Mouse (Mus musculus) olfactory bulb, adult 2 months (tissue): Measurements from ENCODE around the gene Rnf113a1. TPM values are rescaled to one million over a fixed set of nuclear protein-coding genes. Genes with fewer than 3 reads are reported as not detected.
A peak's percentile ranks its signal among the peaks of the same experiment; 100 is the strongest.
"Not testable (repeated sequence)": the region's sequence is repeated elsewhere in the genome, so short reads cannot be mapped to it uniquely, and the experiment has no call there.

Experiments used
- H3K27ac ChIP-seq: fragments of 200-500 bp; 2 replicates; pipeline ENCODE4 v1.5.1; 2012; ENCODE audit warnings: low read depth, low read length; ENCODE audit not compliant: insufficient read depth
- H3K4me1 ChIP-seq: fragments of 200-500 bp; 2 replicates; pipeline ENCODE4 v1.6.1; 2012; ENCODE audit warnings: low read length; ENCODE audit not compliant: control insufficient read depth, insufficient read depth
- H3K4me3 ChIP-seq: fragments of 200-500 bp; 2 replicates; pipeline ENCODE4 v1.5.1; 2012; ENCODE audit warnings: mild to moderate bottlenecking, low read depth, low read length, moderate library complexity; ENCODE audit not compliant: insufficient read depth
- CTCF ChIP-seq: fragments of 200-500 bp; IDR thresholded peaks from 2 replicates; pipeline ENCODE4 v1.5.1; 2012; ENCODE audit warnings: low read depth, mild to moderate bottlenecking, low read length, moderate library complexity; ENCODE audit not compliant: insufficient read depth
- POLR2A ChIP-seq: fragments of 200-500 bp; IDR thresholded peaks from 2 replicates; pipeline ENCODE4 v1.6.1; 2012; ENCODE audit warnings: mild to moderate bottlenecking, low read depth, low read length, moderate library complexity; ENCODE audit not compliant: insufficient read depth
- WGBS: fragments of 180-500 bp; shearing (Covaris S2); methylation state at CpG from one replicate; pipeline ENCODE4 v1.1.7; 2018; 5-methylcytosine and 5-hydroxymethylcytosine counted together
- polyA plus RNA-seq: library from polyadenylated mRNA; stranded (reverse); fragments of >200 nt; gene quantifications from 2 replicates; pipeline ENCODE4 v1.2.4, GENCODE M21; 2012; ENCODE audit warnings: low replicate concordance; ENCODE audit not compliant: missing spikeins, insufficient read depth, insufficient read length

The Rnf113a1 gene
- polyA plus RNA-seq, 1 experiment = not detected

DNA sequence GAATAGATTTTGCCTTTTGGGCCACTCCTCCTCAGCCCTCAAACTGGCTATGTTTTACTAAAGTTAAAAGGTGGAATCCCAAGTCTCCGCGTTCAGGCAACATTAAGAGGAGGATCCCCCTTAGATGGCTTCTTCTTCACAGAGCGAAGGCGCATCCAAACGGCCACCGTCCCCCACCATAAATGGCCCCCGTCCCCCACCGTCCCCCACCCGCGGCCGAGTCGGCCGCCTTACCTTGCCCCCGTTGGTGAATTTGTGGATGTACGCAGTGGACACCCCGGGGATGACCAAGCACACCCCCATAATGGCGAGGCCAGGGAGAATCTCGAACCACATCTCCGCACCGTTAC is 315 bp upstream of the Rnf113a1 start:
- Histone ChIP-seq H3K4me1 (no peaks in the 10 kb centered on the region), H3K27ac (no peak overlapping the region), H3K4me3 (peak overlapping the region; percentile 91)
- WGBS = 5% methylated on average over 20 of the region's 20 CpGs
- TF ChIP-seq CTCF (no peak), POLR2A (no peak)

- peak overlapping the region; percentile 36 for H3K27ac ChIP-seq
- peak overlapping the region; percentile 91 for H3K4me3 ChIP-seq
- 20% methylated on average over 28 of the region's 28 CpGs for WGBS
- no peaks in the 10 kb centered on the region for H3K4me1 ChIP-seq
- TF ChIP-seq POLR2A (no peak), CTCF (no peak)
Measured at GRCm38 (mm10) chrX:37191744-37192379, 817 bp downstream of the Rnf113a1 start.

DNA sequence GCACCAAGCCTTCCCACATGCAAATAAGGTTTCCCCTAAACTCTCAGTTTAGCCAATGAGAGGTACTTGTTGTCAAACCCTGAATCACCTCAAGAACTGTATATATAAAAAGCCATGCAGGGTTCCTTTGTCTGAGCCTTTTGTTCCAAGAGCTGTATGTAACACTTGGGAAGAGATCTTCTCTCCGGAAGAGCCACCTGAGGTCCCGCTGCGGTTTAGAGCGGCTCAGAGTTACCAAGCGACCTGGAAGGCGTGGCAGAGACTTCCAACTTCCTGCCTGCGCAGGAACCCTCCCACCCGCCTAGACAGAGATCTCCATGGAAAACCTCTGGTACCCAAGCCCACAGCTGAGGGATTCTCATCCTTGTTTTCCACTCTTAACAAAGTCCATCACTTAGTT is 7.6 kb downstream of the Rnf113a1 start:
- Histone ChIP-seq H3K27ac (no peak overlapping the region), H3K4me1 (no peaks in the 10 kb centered on the region), H3K4me3 (no peak overlapping the region)
- TF ChIP-seq CTCF = no peak
- no peak for TF ChIP-seq POLR2A
- 72% methylated on average over 8 of the region's 8 CpGs for WGBS

- 85% methylated on average over 10 of the region's 10 CpGs for WGBS
- Histone ChIP-seq H3K4me1 (no peaks in the 10 kb centered on the region), H3K4me3 (no peak within 1 kb of the TSS), H3K27ac (no peak within 1 kb of the TSS)
- no peak for TF ChIP-seq CTCF
- no peak for TF ChIP-seq POLR2A
Measured at GRCm38 (mm10) chrX:37210941-37211340, 19.9 kb downstream of the Rnf113a1 start, which contains the start of gene Gm9. TSS of gene Gm9 (minus strand) at chrX:37211041.

DNA sequence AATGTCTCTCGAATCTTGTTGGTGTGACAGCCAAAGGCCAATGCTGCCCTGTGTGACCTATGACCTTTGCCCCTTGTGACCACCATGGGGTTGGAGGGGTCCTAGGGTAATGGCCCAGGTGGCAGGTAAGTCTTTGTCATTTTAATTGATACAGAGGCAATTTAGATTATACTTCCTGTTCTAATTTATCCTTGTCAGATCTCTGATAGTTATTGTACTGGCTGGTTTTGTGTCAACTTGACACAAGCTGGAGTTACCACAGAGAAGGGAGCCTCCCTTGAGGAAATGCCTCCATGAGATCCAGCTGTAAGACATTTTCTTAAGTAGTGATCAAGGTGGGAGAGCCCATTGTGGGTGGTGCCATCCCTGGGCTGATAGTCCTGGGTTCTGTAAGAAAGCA is 31.1 kb downstream of the Rnf113a1 start, which contains the start of gene Rhox1:
Rhox1 (minus strand) TSS at position 101 of the 400 bp plus-strand sequence.
- not testable (repeated sequence) for H3K4me1 ChIP-seq, H3K27ac ChIP-seq, H3K4me3 ChIP-seq
- 91% methylated on average over 1 of the region's 1 CpGs for WGBS

Other genes starting within 250 kb of the Rnf113a1 start
- gene Sept6, start 199.5 kb upstream of the Rnf113a1 start, polyA plus RNA-seq = not detected in 2 replicates
- not detected in 2 replicates for gene Sowahd, start 142.4 kb upstream of the Rnf113a1 start, polyA plus RNA-seq
- gene Rpl39, start 105.8 kb upstream of the Rnf113a1 start, polyA plus RNA-seq = not detected in 2 replicates
- not detected in 2 replicates for gene Upf3b, start 80.9 kb upstream of the Rnf113a1 start, polyA plus RNA-seq
- not detected in 2 replicates for gene Nkap, start 64.5 kb upstream of the Rnf113a1 start, polyA plus RNA-seq
- gene Akap14, start 22.4 kb upstream of the Rnf113a1 start, polyA plus RNA-seq = not detected in 2 replicates
- not detected in 2 replicates for gene Ndufa1, start 82 bp upstream of the Rnf113a1 start, polyA plus RNA-seq
- not detected in 2 replicates for gene Gm9, start 19.8 kb downstream of the Rnf113a1 start, polyA plus RNA-seq
- gene Rhox1, start 31.0 kb downstream of the Rnf113a1 start, polyA plus RNA-seq = not detected in 2 replicates
- gene Rhox2a, start 53.7 kb downstream of the Rnf113a1 start, polyA plus RNA-seq = not detected in 2 replicates
- gene Rhox3a, start 58.7 kb downstream of the Rnf113a1 start, polyA plus RNA-seq = not detected in 2 replicates
- not detected in 2 replicates for gene Rhox4a, start 74.1 kb downstream of the Rnf113a1 start, polyA plus RNA-seq
- gene Rhox3a2, start 188.8 kb downstream of the Rnf113a1 start, polyA plus RNA-seq = not detected in 2 replicates
- not detected in 2 replicates for gene Rhox4a2, start 199.6 kb downstream of the Rnf113a1 start, polyA plus RNA-seq
- gene Rhox2b, start 220.8 kb downstream of the Rnf113a1 start, polyA plus RNA-seq = not detected in 2 replicates
- gene Rhox4b, start 241.2 kb downstream of the Rnf113a1 start, polyA plus RNA-seq = not detected in 2 replicates